Mouse (Mus musculus) heart, embryonic 14.5 days (tissue): ENCODE results near the gene A330070K13Rik. TPM values are rescaled to one million over a fixed set of nuclear protein-coding genes. Genes with fewer than 3 reads are reported as not detected.

Source experiments
- ATAC-seq: fragments of 200-750 bp; cut with Nextera tagmentation; 2 replicates; pipeline ENCODE4 v1.8.0; 2017; ENCODE audit warnings: low read depth, moderate TSS enrichment; ENCODE audit not compliant: insufficient number of reproducible peaks, insufficient read depth, low FRiP score
- H3K27ac ChIP-seq, 2 experiments: fragments of 200-500 bp in 1 of 2; fragments of 300-500 bp in 1 of 2; sonication (generic) in 1 of 2; replicated peaks in 1 of 2; 2 replicates each; pipeline ENCODE4 v1.5.1; 2012 to 2014; ENCODE audit warnings: low read depth in 2 of 2, low read length in 2 of 2, control low read depth in 1 of 2, mild to moderate bottlenecking in 1 of 2, mixed read lengths in 1 of 2; ENCODE audit not compliant: control insufficient read depth in 1 of 2, insufficient read depth in 1 of 2
- H3K27me3 ChIP-seq: fragments of 300-500 bp; sonication (generic); 2 replicates; pipeline ENCODE4 v1.6.1; 2014; ENCODE audit warnings: mild to moderate bottlenecking, low read length, control low read depth; ENCODE audit not compliant: control insufficient read depth, insufficient read depth
- H3K36me3 ChIP-seq: fragments of 300-500 bp; sonication (generic); 2 replicates; pipeline ENCODE4 v1.6.1; 2014; ENCODE audit warnings: mild to moderate bottlenecking, control low read depth, low read length, mixed read lengths; ENCODE audit not compliant: control insufficient read depth, insufficient read depth
- H3K4me1 ChIP-seq, 2 experiments: fragments of 200-500 bp in 1 of 2; fragments of 300-500 bp in 1 of 2; sonication (generic) in 1 of 2; 2 replicates each; pipeline ENCODE4 v1.6.1; 2012 to 2014; ENCODE audit warnings: low read length in 2 of 2, control low read depth in 1 of 2, mixed read lengths in 1 of 2; ENCODE audit not compliant: control insufficient read depth in 2 of 2, insufficient read depth in 2 of 2
- H3K4me2 ChIP-seq: fragments of 300-500 bp; sonication (generic); 2 replicates; pipeline ENCODE4 v1.6.1; 2014; ENCODE audit warnings: mild to moderate bottlenecking, low read length
- H3K4me3 ChIP-seq, 2 experiments: fragments of 200-500 bp in 1 of 2; fragments of 300-500 bp in 1 of 2; sonication (generic) in 1 of 2; 2 replicates each; pipeline ENCODE4 v1.5.1; 2012 to 2014; ENCODE audit warnings: low read length in 2 of 2, mild to moderate bottlenecking in 2 of 2, control low read depth in 1 of 2, low read depth in 1 of 2, moderate library complexity in 1 of 2; ENCODE audit not compliant: control insufficient read depth in 1 of 2, insufficient read depth in 1 of 2
- H3K9ac ChIP-seq: fragments of 300-500 bp; sonication (generic); 2 replicates; pipeline ENCODE4 v1.6.1; 2014; ENCODE audit warnings: mild to moderate bottlenecking, low read length
- H3K9me3 ChIP-seq: fragments of 300-500 bp; sonication (generic); 2 replicates; pipeline ENCODE4 v1.6.1; 2016; ENCODE audit warnings: low read length, control low read depth; ENCODE audit not compliant: control insufficient read depth
- WGBS: fragments of 180-500 bp; shearing (Covaris S2); extraction: QIAGEN DNeasy Blood & Tissue Kit; methylation state at CpG from one replicate; pipeline ENCODE4 v1.1.7; 2014; 5-methylcytosine and 5-hydroxymethylcytosine counted together
- polyA plus RNA-seq: library from polyadenylated mRNA; unstranded; fragments of >200 nt; fragmentation: Nextera tagmentation; extraction: Ambion mirVana; gene quantifications from 2 replicates; pipeline ENCODE4 v1.2.1, GENCODE M21; 2014

The A330070K13Rik gene
- polyA plus RNA-seq, 1 experiment from 2014 or later = not detected

GRCm38 (mm10) chr5:130393618-130394355 lies 9.4 kb upstream of the A330070K13Rik start:
- Histone ChIP-seq H3K9me3 (peaks cover 2% of the 10 kb centered on the region; the same call in 1 of the 2 replicates), H3K4me3 (no peak overlapping the region), H3K4me2 (no peak overlapping the region), H3K27ac (no peak overlapping the region), H3K4me1 (no peaks in the 10 kb centered on the region), H3K36me3 (no peaks in the 10 kb centered on the region), H3K27me3 (no peaks in the 10 kb centered on the region), H3K9ac (no peak overlapping the region)
- no peak for ATAC-seq
- WGBS = 38% methylated on average over 8 of the region's 8 CpGs

- Histone ChIP-seq H3K4me1 (peaks cover 0 to 5% of the 10 kb centered on the region in 2 experiments; a peak in 1 of 4 replicates), H3K9me3 (no peaks in the 10 kb centered on the region), H3K36me3 (no peaks in the 10 kb centered on the region), H3K27ac (no peak overlapping the region), H3K4me3 (no peak overlapping the region), H3K9ac (no peak overlapping the region), H3K27me3 (0 out of 2 replicates have a peak, but pooled peaks cover 8% of the 10 kb centered on the region), H3K4me2 (no peak overlapping the region)
- 68% methylated on average over 7 of the region's 7 CpGs for WGBS
- ATAC-seq = no peak
Observed at GRCm38 (mm10) chr5:130386418-130386817, 2.0 kb upstream of the A330070K13Rik start.

GRCm38 (mm10) chr5:130375411-130375810 lies 9.0 kb downstream of the A330070K13Rik start:
- H3K4me3 ChIP-seq = no peak overlapping the region
- no peaks in the 10 kb centered on the region for H3K27me3 ChIP-seq
- H3K36me3 ChIP-seq = no peaks in the 10 kb centered on the region
- H3K9ac ChIP-seq = no peak overlapping the region
- H3K4me2 ChIP-seq = no peak overlapping the region
- WGBS = 87% methylated on average over 3 of the region's 3 CpGs
- H3K27ac ChIP-seq = no peak overlapping the region
- peaks cover 0 to 7% of the 10 kb centered on the region in 2 experiments; a peak in 1 of 4 replicates for H3K4me1 ChIP-seq
- no peaks in the 10 kb centered on the region for H3K9me3 ChIP-seq
- ATAC-seq = no peak

DNA sequence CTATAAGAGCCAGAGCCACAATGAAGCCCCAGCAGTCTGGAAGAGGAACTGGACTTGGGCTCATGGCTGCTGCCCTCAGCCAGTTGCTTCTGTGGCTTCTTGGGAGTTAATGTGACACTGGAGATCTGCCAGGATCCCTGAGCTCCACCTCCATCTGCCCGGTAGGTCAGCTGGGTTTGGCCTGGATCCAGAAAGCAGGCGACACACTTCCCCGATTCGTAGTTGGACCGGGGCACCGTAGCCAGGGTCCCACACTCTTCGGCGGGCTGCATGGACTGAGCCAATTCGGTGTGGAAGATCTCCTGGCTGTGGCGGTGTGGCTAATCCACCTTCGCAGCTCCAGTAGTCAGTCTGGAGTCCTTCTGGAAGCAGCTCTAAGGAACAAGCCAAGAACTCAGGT lies 15.2 kb downstream of the A330070K13Rik start, which contains the start of gene Caln1:
TSS of gene Caln1 (plus strand) at position 219 of the 400 bp plus-strand sequence.
- H3K9ac ChIP-seq = no peak within 1 kb of the TSS
- no peaks in the 10 kb centered on the region for H3K27me3 ChIP-seq
- no peaks in the 10 kb centered on the region for H3K9me3 ChIP-seq
- H3K27ac ChIP-seq = no peak within 1 kb of the TSS
- no peaks in the 10 kb centered on the region for H3K4me1 ChIP-seq
- no peak for ATAC-seq
- H3K36me3 ChIP-seq = no peaks in the 10 kb centered on the region
- WGBS = 60% methylated on average over 11 of the region's 11 CpGs
- H3K4me3 ChIP-seq = no peak within 1 kb of the TSS
- no peak within 1 kb of the TSS for H3K4me2 ChIP-seq

DNA sequence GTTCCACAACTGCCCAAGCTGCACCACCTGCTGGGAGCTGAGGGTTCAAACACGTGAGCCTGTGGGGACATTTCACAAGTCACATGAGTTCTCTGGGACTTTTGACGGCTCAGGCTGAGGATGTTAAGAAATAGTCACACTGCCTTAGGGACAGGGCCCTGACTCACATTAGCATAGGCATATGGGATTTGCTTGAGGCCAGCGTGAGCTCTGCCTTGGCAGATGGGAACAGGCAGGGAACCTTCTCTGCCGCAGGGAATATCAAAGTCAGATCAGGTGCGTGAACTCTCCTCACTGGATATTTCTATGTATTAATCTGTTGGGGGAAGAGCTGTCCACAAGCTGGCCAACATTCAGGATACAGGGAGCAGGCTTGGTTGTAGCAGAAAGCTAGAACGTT lies 16.2 kb downstream of the A330070K13Rik start:
- H3K9me3 ChIP-seq = no peaks in the 10 kb centered on the region
- no peaks in the 10 kb centered on the region for H3K27me3 ChIP-seq
- H3K27ac ChIP-seq = no peak overlapping the region
- no peak for ATAC-seq
- no peak overlapping the region for H3K4me2 ChIP-seq
- no peak overlapping the region for H3K9ac ChIP-seq
- no peaks in the 10 kb centered on the region for H3K36me3 ChIP-seq
- WGBS = 65% methylated on average over 6 of the region's 6 CpGs
- no peak overlapping the region for H3K4me3 ChIP-seq
- no peaks in the 10 kb centered on the region for H3K4me1 ChIP-seq

GRCm38 (mm10) chr5:130363773-130364172 lies 20.7 kb downstream of the A330070K13Rik start:
- no peak overlapping the region for H3K4me2 ChIP-seq
- no peaks in the 10 kb centered on the region for H3K4me1 ChIP-seq
- no peak for ATAC-seq
- no peaks in the 10 kb centered on the region for H3K36me3 ChIP-seq
- H3K27ac ChIP-seq = no peak overlapping the region
- WGBS = 29% methylated on average over 3 of the region's 3 CpGs
- H3K27me3 ChIP-seq = no peaks in the 10 kb centered on the region
- no peak overlapping the region for H3K4me3 ChIP-seq
- H3K9me3 ChIP-seq = no peaks in the 10 kb centered on the region
- no peak overlapping the region for H3K9ac ChIP-seq

DNA sequence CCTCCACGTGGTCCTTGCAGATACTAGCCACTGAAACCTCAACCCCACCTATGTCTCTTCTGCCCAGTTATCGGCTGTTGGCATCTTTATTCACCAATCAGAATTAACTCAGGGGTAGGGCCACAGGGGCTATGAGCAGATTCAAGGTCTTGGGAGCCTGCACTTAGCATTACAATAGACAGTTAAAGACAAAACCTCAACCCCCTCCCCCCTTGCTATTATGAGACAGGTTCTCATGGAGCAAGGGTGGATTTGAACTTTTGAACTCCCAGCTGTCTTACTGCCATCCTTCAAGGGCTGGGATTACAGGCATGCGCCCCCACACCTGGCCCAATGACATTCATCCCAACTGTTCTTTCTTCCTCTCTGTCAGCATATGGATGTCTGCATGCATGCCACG lies 21.3 kb downstream of the A330070K13Rik start:
- H3K27ac ChIP-seq = no peak overlapping the region

DNA sequence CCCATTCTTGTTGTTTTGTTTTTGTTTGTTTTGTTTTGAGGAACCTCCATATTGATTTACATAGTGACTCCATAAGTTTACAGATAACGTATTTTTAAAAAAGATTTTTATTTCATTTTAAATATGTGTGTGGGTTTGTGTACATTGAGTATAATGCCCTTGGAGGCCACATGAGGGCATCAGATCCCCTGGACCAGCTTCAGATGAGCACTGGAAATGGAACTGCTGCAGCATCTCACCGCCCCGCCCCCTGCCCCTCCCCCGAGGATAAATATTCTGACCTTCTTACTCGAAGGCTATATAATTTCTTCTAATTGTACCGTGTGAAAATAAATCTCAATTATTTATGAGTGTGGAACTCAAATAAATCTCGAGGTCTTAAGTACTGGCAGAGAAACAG lies 29.2 kb downstream of the A330070K13Rik start:
- no peaks in the 10 kb centered on the region for H3K4me1 ChIP-seq
- H3K27ac ChIP-seq = no peak overlapping the region
- no peaks in the 10 kb centered on the region for H3K9me3 ChIP-seq
- no peak overlapping the region for H3K4me2 ChIP-seq
- no peaks in the 10 kb centered on the region for H3K36me3 ChIP-seq
- H3K27me3 ChIP-seq = no peaks in the 10 kb centered on the region
- WGBS = 54% methylated on average over 7 of the region's 7 CpGs
- no peak overlapping the region for H3K4me3 ChIP-seq
- H3K9ac ChIP-seq = no peak overlapping the region
- ATAC-seq = no peak

More for the DNA sequence above, 21.3 kb downstream of the A330070K13Rik start:
- H3K9ac ChIP-seq = no peak overlapping the region
- 71% methylated on average over 4 of the region's 4 CpGs for WGBS
- no peak for ATAC-seq
- H3K4me2 ChIP-seq = no peak overlapping the region
- no peaks in the 10 kb centered on the region for H3K9me3 ChIP-seq
- no peaks in the 10 kb centered on the region for H3K36me3 ChIP-seq
- H3K4me3 ChIP-seq = no peak overlapping the region
- H3K4me1 ChIP-seq = no peaks in the 10 kb centered on the region
- no peaks in the 10 kb centered on the region for H3K27me3 ChIP-seq
